Mouse (Mus musculus): ENCODE measurements around the gene Ndufa13.

GRCm38 (mm10) chr8:69870907-69871306, 31.5 kb downstream of the Ndufa13 start:
- TF ChIP-seq CTCF (IDR thresholded peaks at IDR 0.05; ENCODE audit: low read depth) = no peak
- TF ChIP-seq EP300 (optimal IDR thresholded peaks at IDR 0.05) = no peak

Data from stomach, postnatal 0 days (tissue).